Mouse (Mus musculus) adipocyte (in vitro differentiated cells): Measurements from ENCODE around the gene Unk.

ENCODE experiments used
- DNase-seq: peaks from one replicate; pipeline ENCODE4 v3.0.0-alpha.2; 2016; ENCODE audit warnings: low spot score

Unk gene

GRCm38 (mm10) chr11:116063562-116063961 lies 33.4 kb downstream of the Unk start:
- no peak for DNase-seq

- no peak for DNase-seq
These were observed 34.2 kb downstream of the Unk start for GRCm38 (mm10) chr11:116064187-116064867.

- DNase-seq = no peak
These were observed 35.2 kb downstream of the Unk start for GRCm38 (mm10) chr11:116065345-116065744.

- peak; percentile 37 for DNase-seq
These were observed 41.4 kb downstream of the Unk start for GRCm38 (mm10) chr11:116071510-116071909.

- no peak for DNase-seq
These were observed 42.5 kb downstream of the Unk start for GRCm38 (mm10) chr11:116072608-116073007.

GRCm38 (mm10) chr11:116074436-116074991 lies 44.4 kb downstream of the Unk start:
- DNase-seq = no peak

GRCm38 (mm10) chr11:116075539-116076265 lies 45.6 kb downstream of the Unk start:
- DNase-seq = no peak

GRCm38 (mm10) chr11:116076266-116076540 lies 46.1 kb downstream of the Unk start:
- no peak for DNase-seq

- no peak for DNase-seq
These were observed 46.7 kb downstream of the Unk start for GRCm38 (mm10) chr11:116076836-116077235.

GRCm38 (mm10) chr11:116077446-116078204 lies 47.5 kb downstream of the Unk start, which contains the start of gene Unc13d:
Unc13d (minus strand) TSS chr11:116077961.
- no peak for DNase-seq

GRCm38 (mm10) chr11:116078221-116078620 lies 48.1 kb downstream of the Unk start:
- DNase-seq = no peak

- DNase-seq = no peak
These were observed 48.7 kb downstream of the Unk start for GRCm38 (mm10) chr11:116078676-116079320.

GRCm38 (mm10) chr11:116079511-116079910 lies 49.4 kb downstream of the Unk start:
- DNase-seq = no peak

- DNase-seq = no peak
These were observed 51.0 kb downstream of the Unk start for GRCm38 (mm10) chr11:116081081-116081480.

- no peak for DNase-seq
These were observed 53.1 kb downstream of the Unk start for GRCm38 (mm10) chr11:116083096-116083672.

- DNase-seq = no peak
These were observed 54.0 kb downstream of the Unk start for GRCm38 (mm10) chr11:116084166-116084565.

- peak; percentile 99 for DNase-seq
These were observed 56.4 kb downstream of the Unk start, which contains the start of gene Wbp2 for GRCm38 (mm10) chr11:116086258-116087193. Wbp2 (minus strand) TSS chr11:116086995.

GRCm38 (mm10) chr11:116087194-116088130 lies 57.3 kb downstream of the Unk start:
- DNase-seq = peak; percentile 88

GRCm38 (mm10) chr11:116088188-116088587 lies 58.1 kb downstream of the Unk start:
- DNase-seq = peak; percentile 50
